Comparison of ENCODE assay signal across 24 mouse cellular contexts in the genomic region with DNA sequence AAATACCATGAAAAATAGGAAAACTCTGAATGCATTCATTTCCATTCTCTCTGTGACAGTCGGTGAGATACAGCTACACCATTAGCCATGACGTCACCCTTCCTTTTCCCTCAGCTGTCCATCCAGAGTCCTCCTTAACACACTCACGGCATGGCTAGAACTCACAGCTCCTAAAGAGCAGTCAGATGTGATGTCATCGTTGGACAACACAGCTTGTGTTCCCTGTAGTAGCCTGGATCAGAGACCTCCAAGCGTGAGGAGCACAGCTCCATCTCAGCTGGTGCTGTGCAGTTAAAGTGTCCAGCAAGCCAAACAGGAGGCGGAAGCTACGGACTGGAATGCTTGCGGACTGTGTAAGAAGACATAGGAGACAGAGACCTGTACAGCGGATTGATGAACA. TPM values are rescaled to one million over a fixed set of nuclear protein-coding genes. Genes with fewer than 3 reads are reported as not detected.
DNase-seq lines count a peak whose midpoint lies in the region; ATAC-seq lines count a peak whose summit lies in the region.
"Had no signal": no experiment of that assay in that cellular context is flagged by ENCODE, and none has a peak within 500 bp of the region (broad histone marks: within the 10 kb centered on the region; RNA-seq: fewer than 3 reads in every experiment).

No protein-coding gene starts in this region.

- no peaks in the 10 kb centered on the region for H3K9me3 ChIP-seq in hindbrain, embryonic 15.5 days
- H3K9me3 ChIP-seq in hindbrain, embryonic 11.5 days (ENCODE audit: control insufficient read depth, low read length), result no peaks in the 10 kb centered on the region
- no peaks in the 10 kb centered on the region for H3K9me3 ChIP-seq in limb, embryonic 11.5 days (ENCODE audit: control insufficient read depth, low read length)
- H3K9me3 ChIP-seq in limb, embryonic 10.5 days (replicated peaks), result no peaks in the 10 kb centered on the region
- H3K9me3 ChIP-seq: forebrain, embryonic 10.5 days; forebrain, embryonic 13.5 days; G1E; intestine, embryonic 15.5 days had no signal

- H3K9ac ChIP-seq in hindbrain, embryonic 15.5 days, result no peak overlapping the region
- H3K9ac ChIP-seq in hindbrain, embryonic 11.5 days (ENCODE audit: low read depth, low read length), result no peak overlapping the region
- no peak overlapping the region for H3K9ac ChIP-seq in limb, embryonic 11.5 days (ENCODE audit: low read length)
- H3K9ac ChIP-seq: forebrain, embryonic 13.5 days; hindbrain, embryonic 14.5 days; intestine, embryonic 15.5 days had no signal

- ATAC-seq in hindbrain, embryonic 15.5 days (ENCODE audit: low FRiP score, low read depth), result peak; percentile 23; the same call in 1 of the 2 replicates
- ATAC-seq in hindbrain, embryonic 11.5 days (ENCODE audit: low FRiP score), result no peak
- 0 out of 2 replicates have a peak, but pooled peaks have one; percentile 44 for ATAC-seq in limb, embryonic 11.5 days (ENCODE audit: insufficient number of reproducible peaks, low FRiP score, low TSS enrichment, low read depth)
- ATAC-seq: forebrain, embryonic 13.5 days; forebrain, embryonic 16.5 days; intestine, embryonic 15.5 days; Patski had no signal

- H3K4me3 ChIP-seq in hindbrain, embryonic 15.5 days, result no peak overlapping the region
- no peak overlapping the region for H3K4me3 ChIP-seq in hindbrain, embryonic 11.5 days (ENCODE audit: low read depth, low read length)
- H3K4me3 ChIP-seq in limb, embryonic 11.5 days (ENCODE audit: low read depth, low read length), result no peak overlapping the region
- H3K4me3 ChIP-seq in limb, embryonic 10.5 days, result no peak overlapping the region
- H3K4me3 ChIP-seq: forebrain, embryonic 10.5 days; forebrain, embryonic 13.5 days; heart, adult 2 months; intestine, embryonic 15.5 days had no signal

- H3K27me3 ChIP-seq in hindbrain, embryonic 15.5 days, result no peaks in the 10 kb centered on the region
- H3K27me3 ChIP-seq in hindbrain, embryonic 11.5 days (ENCODE audit: control insufficient read depth, insufficient read depth, low read length), result no peaks in the 10 kb centered on the region
- no peaks in the 10 kb centered on the region for H3K27me3 ChIP-seq in limb, embryonic 11.5 days (ENCODE audit: control insufficient read depth, insufficient read depth, low read length)
- H3K27me3 ChIP-seq in limb, embryonic 10.5 days (ENCODE audit: low read depth, poor library complexity, severe bottlenecking), result no peaks in the 10 kb centered on the region
- H3K27me3 ChIP-seq: CH12.LX; forebrain, embryonic 13.5 days; intestine, embryonic 15.5 days; Patski had no signal

- WGBS in hindbrain, embryonic 15.5 days, result 86% methylated on average over 9 of the region's 9 CpGs
- 91% methylated on average over 9 of the region's 9 CpGs for WGBS in hindbrain, embryonic 11.5 days
- 94% methylated on average over 9 of the region's 9 CpGs for WGBS in limb, embryonic 11.5 days
- WGBS in limb, embryonic 10.5 days, result 94% methylated on average over 9 of the region's 9 CpGs

- H3K36me3 ChIP-seq in hindbrain, embryonic 15.5 days, result no peaks in the 10 kb centered on the region
- H3K36me3 ChIP-seq in hindbrain, embryonic 11.5 days (ENCODE audit: control insufficient read depth, insufficient read depth, low read length), result no peaks in the 10 kb centered on the region
- H3K36me3 ChIP-seq in limb, embryonic 11.5 days (ENCODE audit: control insufficient read depth, insufficient read depth, low read length), result no peaks in the 10 kb centered on the region
- H3K36me3 ChIP-seq in limb, embryonic 10.5 days, result no peaks in the 10 kb centered on the region
- H3K36me3 ChIP-seq: forebrain, embryonic 10.5 days; intestine, embryonic 15.5 days had no signal

- no peak overlapping the region for H3K4me2 ChIP-seq in hindbrain, embryonic 15.5 days
- H3K4me2 ChIP-seq in hindbrain, embryonic 11.5 days (replicated peaks; ENCODE audit: low read depth, low read length), result no peak overlapping the region
- no peak overlapping the region for H3K4me2 ChIP-seq in limb, embryonic 11.5 days (ENCODE audit: low read depth, severe bottlenecking)
- H3K4me2 ChIP-seq: forebrain, embryonic 13.5 days; heart, embryonic 11.5 days; hindbrain, embryonic 14.5 days; intestine, embryonic 15.5 days had no signal

- DNase-seq in cerebellum, adult 11-12 months, result peak; percentile 60
- DNase-seq in cerebellum, adult 9-11 months, result no peak
- DNase-seq in hindbrain, embryonic 11.5 days (ENCODE audit: low spot score), result no peak
- DNase-seq in limb, embryonic 11.5 days (ENCODE audit: low spot score), result no peak
- DNase-seq in limb, embryonic 10.5 days (ENCODE audit: low spot score), result no peak
- no peak for DNase-seq in retina, embryonic 14.5 days (ENCODE audit: low spot score)
- DNase-seq: adrenal gland, postnatal 10 days; adrenal gland, postnatal 36 days; B cell, adult 2 months; cerebellum, adult 9-10 months; gastrocnemius, postnatal 10 days; gastrocnemius, postnatal 36 days; heart, adult 2 months; kidney, adult 11 months had no signal

- H3K4me1 ChIP-seq in hindbrain, embryonic 15.5 days (replicated peaks), result no peaks in the 10 kb centered on the region
- no peaks in the 10 kb centered on the region for H3K4me1 ChIP-seq in hindbrain, embryonic 11.5 days (replicated peaks; ENCODE audit: control insufficient read depth, insufficient read depth, low read length)
- no peaks in the 10 kb centered on the region for H3K4me1 ChIP-seq in limb, embryonic 11.5 days (ENCODE audit: control insufficient read depth, insufficient read depth, low read length)
- H3K4me1 ChIP-seq in limb, embryonic 10.5 days, result 0 out of 2 replicates have a peak, but pooled peaks cover 3% of the 10 kb centered on the region
- H3K4me1 ChIP-seq: forebrain, embryonic 10.5 days; forebrain, embryonic 13.5 days; intestine, embryonic 15.5 days had no signal

- no peak overlapping the region for H3K27ac ChIP-seq in hindbrain, embryonic 15.5 days (replicated peaks)
- no peak overlapping the region for H3K27ac ChIP-seq in hindbrain, embryonic 11.5 days (ENCODE audit: low read depth, low read length)
- H3K27ac ChIP-seq in limb, embryonic 11.5 days (replicated peaks; ENCODE audit: low read depth, low read length), result no peak overlapping the region
- H3K27ac ChIP-seq in limb, embryonic 10.5 days, result no peak overlapping the region
- H3K27ac ChIP-seq: forebrain, embryonic 10.5 days; forebrain, embryonic 13.5 days; heart, adult 2 months; hindbrain, embryonic 14.5 days; intestine, embryonic 15.5 days had no signal

RNA-seq across cellular contexts. Expression of a gene that starts 49.2 kb away (rescaled TPM):
- 80.2 and 93.6 TPM in 2 replicates for polyA plus RNA-seq in hindbrain, embryonic 15.5 days (2015; fragmentation: Nextera tagmentation; extraction: Ambion mirVana)
- polyA plus RNA-seq in hindbrain, embryonic 11.5 days (2014; fragmentation: Nextera tagmentation; extraction: Ambion mirVana), result 457 and 512 TPM in 2 replicates
- polyA plus RNA-seq in limb, embryonic 11.5 days (2014; fragmentation: Nextera tagmentation; extraction: Ambion mirVana), result 597 and 671 TPM in 2 replicates
- 497 and 548 TPM in 2 replicates for polyA plus RNA-seq in limb, embryonic 10.5 days (2016; fragmentation: Nextera tagmentation; extraction: Ambion mirVana)
